Mouse (Mus musculus) cerebellum, postnatal 25 days (tissue): ENCODE measurements around the gene Ptpn6.

Experiments
- DNase-seq, 2 experiments: peaks; one replicate each; pipeline ENCODE4 v3.0.0; 2021; ENCODE audit warnings: mixed read lengths in 2 of 2

Ptpn6 gene

DNA sequence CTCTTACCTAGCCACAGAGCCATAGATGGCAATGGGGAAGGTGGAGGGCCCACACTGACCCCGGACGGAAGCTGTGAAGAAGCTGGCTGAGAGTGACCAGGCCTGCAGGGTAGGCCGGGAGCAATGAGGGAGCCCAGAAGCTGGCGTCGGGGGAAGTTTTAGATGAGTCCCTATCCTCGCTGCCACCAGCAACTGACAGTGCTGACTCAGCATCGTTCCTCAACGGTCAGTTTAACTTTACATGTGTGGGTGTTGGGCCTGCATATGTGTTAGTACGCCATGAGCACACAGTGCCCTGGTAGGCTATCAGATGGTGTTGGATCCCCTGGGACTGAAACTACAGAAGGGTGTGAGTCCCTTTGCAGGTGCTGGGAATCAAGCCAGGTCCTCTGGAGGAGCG lies 14.0 kb downstream of the Ptpn6 start:
- no peak for DNase-seq

DNA sequence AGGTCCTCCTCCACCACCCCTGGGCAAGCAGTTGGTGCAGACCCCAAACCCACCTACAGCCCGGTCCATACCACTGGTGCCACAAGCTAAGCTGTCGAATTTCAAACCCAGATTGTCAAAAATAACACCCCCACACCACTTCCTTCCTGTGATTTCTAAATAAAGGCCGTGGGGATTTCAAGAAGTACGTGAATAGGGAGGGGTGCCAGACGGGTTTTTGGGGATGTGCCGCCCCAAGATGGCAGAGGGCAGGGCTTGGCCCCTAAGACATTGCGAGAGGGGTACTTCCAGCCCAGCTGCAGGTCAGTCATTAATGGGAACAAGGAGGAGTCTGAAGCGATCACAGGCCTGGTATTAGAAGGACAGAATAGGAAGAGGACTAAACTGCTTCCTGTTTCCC lies 15.0 kb downstream of the Ptpn6 start:
- no peak for DNase-seq

DNA sequence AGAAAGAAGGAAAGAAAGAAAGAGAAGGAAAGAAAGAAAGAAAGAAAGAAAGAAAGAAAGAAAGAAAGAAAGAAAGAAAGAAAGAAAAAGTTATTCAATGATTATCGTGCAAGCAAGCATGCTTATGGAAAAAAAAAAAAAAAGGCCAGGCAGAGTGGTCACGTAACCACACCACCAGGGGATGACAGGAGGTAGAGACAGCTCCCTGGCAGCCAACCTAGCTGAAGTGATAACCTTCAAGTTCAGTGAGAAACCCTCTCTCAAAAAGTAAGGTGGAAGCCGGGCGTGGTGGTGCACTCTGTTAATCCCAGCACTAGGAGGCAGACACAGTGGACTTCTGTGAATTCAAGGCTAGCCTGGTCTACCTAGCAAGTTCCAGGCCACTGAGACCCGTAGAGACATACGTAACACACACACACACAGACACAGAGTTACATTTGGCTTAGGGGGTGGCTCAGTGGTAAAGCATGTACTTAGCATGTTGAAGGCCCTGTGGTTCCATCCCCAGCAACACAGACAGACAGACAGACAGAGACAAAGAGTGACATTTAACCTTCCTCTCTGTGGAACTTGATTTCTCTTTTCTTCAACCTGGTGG lies 15.5 kb downstream of the Ptpn6 start:
- no peak for DNase-seq

DNA sequence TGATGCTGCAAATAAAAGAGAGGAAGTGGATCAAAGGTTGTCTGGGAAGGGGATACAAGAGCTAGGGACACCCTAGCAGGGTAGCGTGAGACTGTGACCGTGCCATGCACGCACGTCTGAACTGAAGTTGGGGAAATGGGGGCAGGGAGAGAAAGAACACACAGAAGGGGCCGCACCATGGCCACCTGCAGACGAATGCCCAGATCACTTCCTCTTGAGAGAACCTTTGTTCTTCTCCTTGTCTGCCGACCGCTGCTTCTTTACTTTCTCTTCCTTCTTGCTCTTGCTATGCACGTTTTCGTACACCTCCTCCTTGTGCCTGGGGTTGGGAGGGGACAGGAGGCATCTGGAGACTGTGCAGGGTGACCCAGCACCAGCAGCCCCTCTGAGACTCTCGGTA lies 17.6 kb downstream of the Ptpn6 start:
- DNase-seq = no peak

DNA sequence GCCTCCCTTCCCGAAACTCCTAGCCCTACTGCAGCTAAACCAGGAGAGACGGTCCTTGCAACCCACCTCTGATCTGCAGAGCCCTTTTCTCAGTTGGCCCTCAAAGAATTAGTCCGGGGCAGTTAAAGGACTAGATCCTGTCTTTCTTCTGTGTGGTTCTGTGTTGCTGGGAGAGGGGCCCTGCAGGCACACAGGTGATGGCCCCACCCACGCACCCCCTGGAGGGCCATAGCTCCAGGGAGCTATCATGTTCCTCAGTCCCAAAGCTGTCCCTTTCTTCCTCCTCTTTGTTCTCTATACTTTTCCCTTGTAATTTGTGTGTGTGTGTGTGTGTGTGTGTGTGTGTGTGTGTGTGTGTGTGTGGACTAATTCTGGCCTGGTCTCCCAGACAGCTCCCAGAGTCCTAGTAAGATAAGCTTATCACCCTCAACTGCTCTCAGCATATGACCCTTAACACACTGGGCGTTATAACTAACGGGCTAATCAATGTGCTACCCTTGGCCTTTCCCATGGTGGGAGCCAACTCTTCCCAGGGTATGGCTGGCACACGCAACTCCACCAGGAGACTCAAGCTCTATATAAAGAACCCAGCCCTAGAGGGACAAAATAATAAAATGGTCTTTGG lies 19.0 kb downstream of the Ptpn6 start:
- no peak for DNase-seq

DNA sequence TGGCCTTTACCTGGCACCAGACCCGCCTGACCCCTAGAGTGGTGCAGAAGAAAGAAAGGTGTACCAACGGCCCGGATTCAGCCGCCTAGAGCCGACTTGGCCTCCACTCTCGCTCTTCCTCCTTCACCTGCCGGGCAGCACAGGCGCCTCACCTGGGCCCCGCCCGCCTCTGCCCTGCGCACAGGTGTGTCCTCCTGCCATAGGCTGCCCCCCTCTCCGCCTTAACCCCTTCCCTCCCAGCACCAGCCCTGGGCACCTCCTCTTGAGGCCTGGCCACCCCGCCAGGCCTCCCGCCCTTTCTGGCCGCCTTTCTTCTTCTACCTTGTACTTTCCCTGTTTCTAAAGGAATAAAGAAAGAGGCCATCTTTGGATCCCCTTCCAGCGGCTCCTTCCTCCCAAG lies 19.8 kb downstream of the Ptpn6 start:
- DNase-seq = no peak

DNA sequence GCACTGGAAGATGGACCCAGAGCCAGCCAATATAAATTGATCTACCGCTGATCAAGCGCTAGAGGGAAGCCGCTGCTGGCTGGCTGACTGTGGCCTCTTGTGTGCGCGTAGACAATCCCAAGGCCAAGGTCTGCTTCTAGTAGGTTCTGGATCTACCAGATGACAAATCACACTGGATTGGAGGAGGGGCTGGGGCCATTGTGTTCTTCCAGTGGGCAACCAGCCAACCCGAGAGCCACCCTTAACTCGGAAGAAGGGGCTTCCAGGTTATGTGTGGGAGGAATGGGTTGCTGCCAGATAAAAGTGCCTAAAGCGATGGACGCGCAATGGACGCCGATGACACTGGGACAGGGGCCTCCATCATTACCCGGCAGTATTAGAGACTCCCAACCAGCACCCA lies 20.5 kb downstream of the Ptpn6 start:
- DNase-seq = no peak

DNA sequence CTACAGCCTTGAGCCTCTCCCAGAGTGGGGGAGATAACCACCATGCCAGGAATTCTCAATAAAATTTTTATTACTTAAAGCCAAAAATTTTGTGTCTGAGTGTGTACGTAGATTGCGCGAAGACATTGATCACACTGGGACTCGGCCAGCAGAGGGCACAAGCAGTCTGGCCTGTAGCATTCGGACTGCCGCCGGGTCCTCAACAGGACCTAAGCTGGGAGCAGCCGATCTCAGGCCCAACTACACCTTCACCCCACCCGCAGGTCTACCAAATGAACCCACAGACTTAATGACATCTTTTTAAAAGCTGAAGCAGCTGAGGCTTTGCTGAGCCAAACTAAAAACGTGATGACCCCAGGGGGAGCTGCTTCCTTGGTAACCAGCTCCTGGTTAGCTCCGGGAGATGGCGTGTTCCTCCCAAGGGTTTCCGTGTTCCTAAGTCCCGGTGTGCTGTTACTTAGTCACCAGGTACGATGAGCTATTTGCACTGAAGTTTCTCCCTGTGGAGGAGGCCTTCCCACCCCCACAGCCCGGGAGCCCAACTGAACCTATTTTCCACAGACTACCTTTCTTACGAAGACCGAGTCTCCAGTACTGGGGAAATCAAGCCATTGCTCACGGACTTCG lies 21.5 kb downstream of the Ptpn6 start:
- peak; percentile 47 to 71 for DNase-seq

DNA sequence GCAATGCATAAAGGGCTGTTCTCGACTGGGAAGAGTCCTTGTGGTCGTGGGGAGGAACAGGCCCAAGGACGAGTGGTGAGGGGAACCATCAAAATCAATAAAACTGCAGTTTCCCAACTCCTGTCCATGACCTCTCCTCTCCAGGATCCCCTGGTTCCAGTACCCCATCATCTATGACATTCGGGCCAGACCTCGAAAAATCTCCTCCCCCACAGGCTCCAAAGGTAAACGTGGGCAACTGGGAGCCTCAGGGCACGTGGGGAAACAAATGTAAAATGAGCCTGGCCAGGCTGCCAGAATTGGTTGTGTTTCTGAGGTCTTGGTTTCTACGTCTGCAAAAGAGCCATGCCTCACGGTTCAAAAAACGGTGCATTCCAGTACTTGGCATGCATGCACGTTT lies 25.6 kb downstream of the Ptpn6 start:
- DNase-seq = no peak

DNA sequence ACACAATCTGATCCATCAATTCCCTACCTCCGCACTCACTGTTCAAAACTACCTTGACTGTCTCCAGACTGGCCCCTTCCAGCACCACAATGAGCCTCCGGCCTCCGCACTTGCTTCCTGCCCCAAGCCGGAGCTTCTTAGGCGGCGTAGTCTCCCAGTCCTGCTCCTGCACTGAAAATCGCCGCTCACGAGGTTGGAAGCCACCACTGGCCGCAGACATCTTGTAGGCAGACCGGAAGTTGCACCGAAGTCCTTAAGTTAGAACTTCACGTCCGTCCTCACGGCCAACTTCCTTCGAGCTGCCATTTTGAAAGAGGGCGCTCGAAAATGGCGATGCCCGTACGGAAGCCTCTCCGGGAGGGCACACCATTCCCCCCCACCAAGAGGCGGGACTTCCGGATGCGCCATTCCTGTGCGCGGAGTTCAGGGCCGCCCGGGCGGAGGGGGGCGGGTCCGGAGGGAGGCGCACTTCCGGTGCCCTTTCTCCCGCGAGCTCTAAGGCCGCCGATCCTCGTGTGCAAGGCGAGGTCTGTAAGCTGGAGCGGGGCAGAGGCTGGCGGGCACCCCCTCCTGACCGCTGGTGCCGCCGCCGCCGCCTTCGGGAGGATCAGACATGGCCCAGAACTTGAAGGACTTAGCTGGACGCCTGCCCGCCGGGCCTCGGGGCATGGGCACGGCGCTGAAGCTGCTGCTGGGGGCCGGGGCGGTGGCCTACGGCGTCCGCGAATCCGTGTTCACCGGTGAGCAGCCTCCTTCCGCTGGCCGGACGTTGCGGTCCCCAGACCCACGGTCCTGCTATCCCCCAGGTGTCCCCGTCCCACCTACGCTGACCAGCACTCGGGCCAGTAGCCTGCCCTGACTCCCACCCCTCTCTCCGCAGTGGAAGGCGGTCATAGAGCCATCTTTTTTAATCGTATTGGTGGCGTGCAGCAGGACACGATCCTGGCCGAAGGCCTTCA lies 26.4 kb downstream of the Ptpn6 start, which contains the start of the genes Emg1 and Phb2:
Gene Emg1, minus strand, starts transcription at position 355 of the 959 bp plus-strand sequence.
Gene Phb2, plus strand, starts transcription at position 513 of the 959 bp plus-strand sequence.
- peak; percentile 98 to 99 for DNase-seq

DNA sequence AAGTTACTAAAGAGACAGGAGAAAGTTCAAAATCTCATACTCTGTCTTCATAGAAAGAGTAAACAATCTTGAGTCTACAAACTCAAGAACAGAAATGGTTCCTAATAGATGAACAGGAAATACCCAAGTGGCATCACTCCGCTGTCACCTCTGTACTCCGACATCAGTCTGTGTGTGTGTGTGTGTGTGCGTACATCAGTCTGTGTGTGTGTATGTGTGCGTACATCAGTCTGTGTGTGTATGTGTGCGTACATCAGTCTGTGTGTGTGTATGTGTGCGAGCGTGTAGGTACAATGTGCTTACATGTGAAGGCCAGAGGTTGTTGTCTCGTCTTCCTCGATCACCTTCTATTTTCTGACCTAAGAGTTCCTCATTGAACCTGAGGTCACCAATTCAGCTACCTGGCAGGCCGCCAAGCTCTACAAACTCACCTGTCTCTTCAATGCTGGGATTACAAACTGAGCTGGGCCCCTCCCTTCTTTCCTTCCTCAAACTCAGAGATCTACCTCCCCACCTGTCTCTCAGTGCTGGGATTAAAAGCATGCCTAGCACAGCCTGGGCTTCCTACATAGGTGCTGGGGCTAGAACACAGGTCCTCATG lies 30.1 kb downstream of the Ptpn6 start:
- DNase-seq = no peak

DNA sequence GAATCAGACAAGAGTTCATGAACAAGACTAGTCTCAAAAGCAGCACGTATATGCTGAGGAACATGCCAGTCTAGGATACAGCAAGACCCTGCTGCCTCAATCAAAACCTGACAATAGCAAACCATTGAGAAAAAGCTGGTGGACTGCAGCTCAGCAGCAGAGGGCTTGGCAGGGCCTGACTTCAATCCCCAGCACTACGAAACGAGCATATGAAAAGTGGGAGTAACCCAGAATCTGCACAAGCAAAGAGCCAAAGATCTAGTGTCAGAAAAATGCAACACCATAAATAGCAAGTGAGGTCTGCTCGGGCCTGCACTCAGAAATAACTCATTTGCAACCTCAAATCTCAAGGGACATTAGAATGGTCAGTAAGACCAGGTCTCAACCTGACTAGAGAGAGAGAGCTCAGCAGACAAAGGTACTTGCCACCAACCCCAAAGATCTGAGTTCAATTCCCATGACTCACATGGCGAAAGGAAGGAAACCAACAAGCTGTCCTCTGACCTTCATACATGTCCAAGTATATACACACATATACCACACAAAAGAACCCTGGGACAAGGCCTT lies 32.4 kb downstream of the Ptpn6 start:
- DNase-seq = no peak

DNA sequence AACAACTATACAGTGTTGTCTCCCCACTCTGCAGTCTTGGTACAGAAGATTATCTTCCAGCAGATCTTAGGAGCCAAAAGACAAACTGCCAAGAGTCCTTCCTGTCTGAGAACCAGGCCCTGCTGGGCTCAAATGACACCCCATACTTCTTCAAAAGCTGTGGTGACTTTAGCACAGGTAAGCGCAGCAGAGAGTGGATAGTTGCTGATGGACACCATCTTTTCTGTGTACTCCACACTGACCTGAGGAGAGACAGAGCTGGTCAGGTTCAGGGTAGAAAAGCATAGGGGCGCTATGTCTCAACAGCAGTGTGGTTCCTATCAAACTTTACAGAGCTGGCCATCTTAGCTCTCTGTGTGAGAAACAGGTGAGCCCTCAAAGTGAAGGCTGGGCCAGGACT lies 34.1 kb downstream of the Ptpn6 start:
- DNase-seq = no peak

DNA sequence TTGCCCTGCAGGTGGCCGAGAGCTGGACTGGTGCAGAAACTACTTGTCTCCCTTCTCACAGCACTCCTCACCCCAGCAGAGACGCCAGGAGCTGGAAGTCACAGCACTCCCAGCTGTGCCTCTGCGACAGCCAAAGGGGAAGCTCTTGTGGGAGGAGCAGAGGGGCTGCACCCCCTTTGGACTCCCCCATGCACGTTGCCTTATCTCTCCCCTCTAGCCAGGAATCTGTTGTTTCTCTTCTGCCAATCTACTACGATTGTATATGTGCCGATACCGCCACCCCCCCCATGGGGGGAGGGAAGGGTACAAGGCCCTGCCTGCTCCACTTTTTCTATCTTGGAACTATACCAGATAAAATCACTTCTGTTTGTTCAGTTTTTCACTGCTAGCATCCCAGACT lies 34.7 kb downstream of the Ptpn6 start:
- DNase-seq = no peak

DNA sequence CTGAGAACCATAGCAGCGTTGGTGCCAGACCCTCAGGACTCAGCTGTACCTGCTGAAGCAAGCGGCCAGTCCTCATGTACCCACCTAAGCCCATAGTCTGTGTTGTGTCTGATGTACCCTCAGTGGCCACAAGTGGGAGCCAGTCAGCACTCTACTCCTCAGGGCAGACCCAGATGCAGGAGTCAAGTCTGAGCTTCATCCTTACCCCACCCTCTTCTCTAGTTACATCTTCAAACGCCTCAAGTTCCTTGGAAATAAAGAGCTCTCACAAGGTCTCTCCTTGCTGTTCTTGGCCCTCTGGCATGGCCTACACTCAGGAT lies 35.8 kb downstream of the Ptpn6 start:
- peak; percentile 76 to 84 for DNase-seq

DNA sequence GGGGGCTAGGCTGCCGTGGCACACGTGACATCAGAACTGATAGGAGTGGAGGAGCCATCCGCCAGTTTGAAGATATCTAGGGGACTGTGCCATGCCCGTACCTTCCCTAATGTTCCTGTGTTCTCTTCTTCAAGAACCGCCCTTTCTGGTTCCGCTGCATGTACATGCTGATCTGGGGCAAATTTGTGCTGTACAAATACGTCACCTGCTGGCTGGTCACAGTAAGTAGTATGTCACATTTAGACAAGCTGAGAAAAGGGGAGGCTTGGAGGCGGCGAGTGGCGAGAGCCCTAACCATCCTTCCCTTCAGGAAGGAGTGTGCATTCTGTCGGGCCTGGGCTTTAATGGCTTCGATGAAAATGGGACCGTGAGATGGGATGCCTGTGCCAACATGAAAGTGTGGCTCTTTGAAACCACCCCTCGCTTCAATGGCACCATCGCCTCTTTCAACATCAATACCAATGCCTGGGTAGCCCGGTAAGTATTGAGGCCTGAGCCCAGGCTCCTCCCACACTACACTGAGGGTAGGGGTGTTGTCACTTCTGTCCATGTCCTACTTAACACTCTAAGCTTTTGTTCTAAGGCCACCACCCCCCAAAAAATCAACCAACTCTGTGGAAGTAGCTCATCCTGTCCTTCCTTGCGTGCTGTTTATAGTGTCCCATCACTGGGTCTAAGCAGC lies 36.3 kb downstream of the Ptpn6 start:
- DNase-seq = no peak

DNA sequence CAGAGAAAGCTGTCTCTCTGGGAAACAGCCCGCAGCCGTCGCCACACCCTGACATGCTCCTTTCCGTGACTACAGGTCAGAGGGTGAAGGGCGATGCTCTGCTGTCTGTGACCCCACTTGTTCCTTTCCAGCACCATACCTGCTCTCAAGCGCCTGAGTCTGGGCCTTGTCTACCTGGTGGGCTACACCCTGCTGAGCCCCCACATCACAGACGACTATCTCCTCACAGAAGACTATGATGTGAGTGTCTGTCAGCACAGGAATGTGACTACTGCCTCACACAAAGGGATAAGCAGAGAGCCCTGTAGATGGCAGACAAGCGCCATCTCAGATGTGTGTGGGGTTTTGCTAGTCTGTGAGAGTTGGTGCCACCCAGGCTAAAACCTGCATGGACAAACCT lies 37.2 kb downstream of the Ptpn6 start:
- DNase-seq = no peak

DNA sequence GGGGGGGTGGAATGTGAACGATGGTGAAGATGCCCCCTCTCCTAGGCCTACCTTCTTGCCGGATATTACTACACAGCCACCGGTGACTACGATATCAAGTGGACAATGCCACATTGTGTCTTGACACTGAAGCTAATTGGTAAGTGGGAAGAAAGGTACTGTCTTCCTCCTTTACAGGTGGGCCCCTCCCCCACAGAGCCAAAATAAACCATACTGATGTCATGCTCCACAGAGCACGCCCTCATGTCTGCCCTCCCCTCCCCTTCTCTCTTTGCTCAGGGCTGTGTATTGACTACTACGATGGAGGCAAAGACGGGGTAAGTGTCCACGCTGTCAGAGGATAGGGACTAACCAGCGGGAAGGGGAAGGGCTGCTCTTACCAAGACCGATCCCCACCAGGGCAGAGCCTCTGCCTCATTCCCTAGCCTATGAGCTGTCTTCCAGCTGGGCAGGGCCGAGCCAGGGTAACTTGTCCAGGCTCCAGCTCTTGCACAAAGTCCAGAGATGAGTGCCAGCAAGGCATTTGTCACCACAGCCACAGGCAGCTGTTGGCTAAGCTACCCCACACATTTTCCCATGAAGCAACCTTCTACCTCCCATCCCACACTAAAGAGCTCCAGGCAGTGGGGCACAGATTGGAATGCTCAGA lies 38.4 kb downstream of the Ptpn6 start:
- peak; percentile 48 to 61 for DNase-seq

DNA sequence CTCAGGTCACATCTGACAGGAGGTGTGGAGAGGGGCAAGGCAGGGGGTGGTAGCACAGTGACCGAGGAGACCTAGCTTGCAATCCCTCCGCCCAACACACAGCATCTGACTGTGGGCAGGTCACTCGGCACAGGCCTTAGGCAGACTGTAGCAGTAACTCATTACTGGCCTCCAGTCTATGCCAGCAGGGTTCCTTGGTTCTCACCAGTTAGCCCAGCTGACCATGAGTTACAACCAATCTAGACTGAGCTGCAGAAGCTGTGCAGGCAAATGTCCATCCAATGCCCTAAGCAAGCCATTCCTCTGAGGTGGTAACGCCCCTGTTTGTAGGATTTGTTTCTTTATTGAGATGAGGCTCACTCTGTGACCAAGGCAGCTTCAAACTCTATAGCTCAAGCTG lies 39.1 kb downstream of the Ptpn6 start:
- peak; percentile 43 to 50 for DNase-seq

DNA sequence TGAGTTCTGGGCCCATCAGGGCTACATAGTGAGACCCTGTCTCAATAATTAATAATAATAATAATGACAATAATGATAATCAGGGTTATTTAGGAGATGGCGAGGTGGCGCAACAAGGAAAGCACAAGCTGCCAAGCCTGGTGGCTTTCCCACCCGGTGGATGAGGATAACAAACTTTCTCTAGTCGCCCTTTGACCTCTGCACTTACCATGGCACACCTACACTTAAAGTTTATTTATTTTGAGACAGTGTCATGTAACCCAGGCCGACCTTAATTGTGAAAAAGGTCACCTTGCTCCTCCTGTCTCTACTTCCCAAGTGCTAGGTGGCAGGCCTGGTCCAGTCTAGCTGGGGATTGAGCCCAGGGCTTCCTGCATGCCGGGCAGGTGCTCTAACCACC lies 39.8 kb downstream of the Ptpn6 start:
- no peak for DNase-seq

DNA sequence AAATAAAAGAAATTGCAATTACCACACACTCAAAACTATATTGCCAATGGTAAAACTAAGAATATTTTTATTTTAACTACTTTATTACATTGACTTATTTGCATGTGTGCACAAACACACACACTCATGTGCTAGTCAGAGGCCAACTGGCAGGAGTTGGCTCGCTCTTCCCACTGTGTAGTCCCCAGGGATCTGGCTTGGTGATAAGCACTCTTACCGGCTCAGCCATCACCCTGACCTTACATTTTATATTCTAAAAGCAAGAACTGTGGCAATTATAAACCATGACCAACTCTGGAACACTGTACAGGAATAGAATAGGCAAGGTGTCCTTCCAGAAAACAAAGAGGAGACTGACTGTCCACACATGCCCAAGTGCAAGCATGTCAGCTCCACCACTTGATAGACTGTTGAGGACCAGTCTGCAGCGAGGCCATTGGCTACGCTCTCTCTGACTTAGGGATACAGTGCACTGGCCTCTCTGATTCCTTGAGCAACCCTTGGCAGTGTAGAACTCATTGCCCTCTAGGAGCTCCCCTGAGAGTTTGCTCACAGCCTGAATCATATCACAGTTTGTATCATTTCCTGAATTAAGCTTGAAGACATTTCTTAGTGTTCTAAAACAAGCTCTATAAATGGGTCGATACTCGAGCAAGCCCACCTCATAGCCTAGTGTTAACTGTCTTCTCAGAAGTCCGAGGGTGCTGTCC lies 41.9 kb downstream of the Ptpn6 start:
- no peak for DNase-seq
